Mouse (Mus musculus): ENCODE measurements around the gene Olfr1377.

- TF ChIP-seq POLR2A (IDR thresholded peaks at IDR 0.05; ENCODE audit: borderline replicate concordance, extremely low read depth, insufficient read depth, insufficient read length, poor library complexity, severe bottlenecking) (no peak), CTCF (IDR thresholded peaks at IDR 0.05; ENCODE audit: borderline replicate concordance, extremely low read depth, insufficient read depth, insufficient read length) (peak; percentile 23; the same call in 1 of the 2 replicates)
Measured at GRCm38 (mm10) chr11:50977216-50977615, 4.6 kb upstream of the Olfr1377 start.
